Mouse (Mus musculus): ENCODE data around the gene Elk3.

Gene Elk3

DNA sequence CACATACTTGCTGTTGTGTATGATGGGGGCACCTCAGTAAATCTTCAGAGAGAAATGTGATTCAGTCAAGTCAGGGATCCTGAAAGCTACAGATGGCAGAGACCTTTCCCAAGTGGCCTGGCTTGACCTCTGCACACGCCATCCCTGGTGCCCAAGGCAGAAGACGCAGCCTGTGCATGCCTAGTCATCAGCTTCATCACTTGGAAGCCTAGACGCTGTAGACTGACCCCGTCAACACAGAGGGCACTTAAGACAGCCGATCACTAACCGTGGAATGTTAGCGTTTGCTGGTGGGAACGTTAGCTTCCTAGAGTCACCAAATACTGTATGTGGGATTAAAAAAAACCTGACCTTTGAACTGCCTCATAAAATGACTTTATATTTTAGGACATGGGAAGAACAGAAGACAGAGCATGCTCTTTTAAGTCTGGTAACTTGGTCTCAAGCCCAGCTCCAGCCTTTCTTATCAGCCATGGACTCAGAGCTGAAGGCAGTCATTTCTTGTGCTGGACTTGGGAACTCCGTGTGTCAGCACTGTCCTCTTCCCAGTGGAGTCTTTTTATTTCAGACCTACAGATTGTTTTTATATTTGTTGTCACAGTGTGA is 71.6 kb downstream of the Elk3 start:
- no peak for DNase-seq (ENCODE audit: low read depth, low spot score)

DNA sequence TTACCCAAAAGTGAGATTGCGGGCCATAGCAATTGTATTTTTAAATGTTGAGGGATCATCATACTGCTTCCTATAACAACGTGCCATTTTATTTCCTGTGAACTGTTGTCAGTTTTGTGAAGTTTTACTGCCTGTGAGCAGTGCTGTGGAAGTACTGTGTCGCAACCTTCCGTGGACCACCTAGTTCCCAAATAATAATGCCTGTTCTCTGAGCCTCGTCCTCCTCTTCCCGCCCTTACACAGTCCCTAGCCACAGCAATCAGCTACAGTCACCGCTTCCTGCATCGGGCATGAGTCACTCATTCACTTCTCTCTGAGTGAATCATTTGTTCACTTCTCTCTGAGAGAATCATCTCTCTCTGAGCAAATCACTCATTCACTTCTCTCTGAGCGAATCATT is 76.2 kb downstream of the Elk3 start:
- DNase-seq (ENCODE audit: low read depth, low spot score) = no peak

GRCm38 (mm10) chr10:93233665-93234194 is 77.2 kb downstream of the Elk3 start:
- DNase-seq (ENCODE audit: low read depth, low spot score) = no peak

DNA sequence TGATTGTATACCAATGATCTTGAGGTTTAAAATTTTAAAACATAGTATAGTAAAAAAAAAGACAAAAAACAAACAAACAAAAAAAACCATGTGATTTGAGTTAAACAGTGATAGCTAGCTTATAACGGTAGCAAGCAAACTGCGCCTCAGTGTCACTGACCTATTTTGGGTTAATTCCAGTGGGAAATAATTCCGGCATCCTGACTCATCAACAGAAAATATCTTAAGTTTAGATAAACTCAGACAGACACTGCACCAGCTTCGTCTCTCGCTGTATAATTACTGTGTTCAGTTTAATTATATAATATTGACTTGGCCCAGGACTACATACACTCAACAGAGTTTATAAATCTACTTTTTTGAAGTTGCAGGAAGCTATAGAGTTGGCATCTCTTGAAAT is 79.0 kb downstream of the Elk3 start:
- no peak for DNase-seq (ENCODE audit: low read depth, low spot score)

DNA sequence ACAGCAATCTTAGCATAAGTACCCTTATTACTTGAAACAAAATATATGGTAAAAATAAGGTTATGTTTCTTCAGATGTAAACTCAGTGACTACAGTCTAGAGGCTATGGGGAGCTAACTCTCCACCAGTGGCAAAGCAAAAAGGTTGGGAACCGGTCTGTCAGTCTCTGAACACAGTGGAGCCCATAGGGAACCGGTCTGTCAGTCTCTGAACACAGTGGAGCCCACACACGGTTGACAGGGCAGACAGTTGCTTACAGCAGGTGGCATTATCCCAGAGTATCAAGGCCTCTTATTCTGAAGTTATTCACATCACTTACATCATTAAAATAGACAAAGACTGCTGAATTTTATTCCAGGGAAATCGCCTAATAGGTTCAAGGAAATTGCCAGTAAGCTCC is 79.4 kb downstream of the Elk3 start:
- DNase-seq (ENCODE audit: low read depth, low spot score) = no peak

GRCm38 (mm10) chr10:93228401-93229007 is 82.4 kb downstream of the Elk3 start:
- no peak for DNase-seq (ENCODE audit: low read depth, low spot score)

DNA sequence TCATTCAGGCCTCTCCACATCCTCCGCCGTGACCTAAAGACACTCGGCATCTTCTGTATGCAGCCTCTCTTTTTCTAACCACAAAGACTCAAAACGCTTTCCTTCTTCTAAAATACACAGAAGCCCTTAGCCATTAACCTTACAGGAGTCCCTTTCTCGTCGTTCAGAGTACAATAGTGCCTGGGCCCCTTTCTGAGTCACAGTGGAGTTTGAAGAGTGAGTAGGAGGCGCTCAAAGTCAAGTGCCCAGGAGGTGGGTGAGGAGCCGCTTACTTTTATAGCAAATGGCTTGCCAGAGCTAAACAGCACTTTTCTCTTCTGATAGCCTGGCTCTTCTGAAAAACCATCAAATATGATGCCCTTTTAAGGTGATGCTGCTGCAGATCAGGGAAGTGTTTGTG is 83.0 kb downstream of the Elk3 start:
- DNase-seq (ENCODE audit: low read depth, low spot score) = no peak

- DNase-seq (ENCODE audit: low read depth, low spot score) = no peak
Measured at GRCm38 (mm10) chr10:93225751-93226150, 85.2 kb downstream of the Elk3 start.

- DNase-seq (ENCODE audit: low read depth, low spot score) = no peak
Measured at GRCm38 (mm10) chr10:93215051-93215763, 95.7 kb downstream of the Elk3 start.

- DNase-seq (ENCODE audit: low read depth, low spot score) = no peak
Measured at GRCm38 (mm10) chr10:93214251-93214650, 96.7 kb downstream of the Elk3 start.

GRCm38 (mm10) chr10:93213339-93213738 is 97.6 kb downstream of the Elk3 start:
- DNase-seq (ENCODE audit: low read depth, low spot score) = no peak

- DNase-seq (ENCODE audit: low read depth, low spot score) = no peak
Measured at GRCm38 (mm10) chr10:93212699-93213098, 98.2 kb downstream of the Elk3 start.

GRCm38 (mm10) chr10:93207176-93207575 is 103.8 kb downstream of the Elk3 start:
- DNase-seq (ENCODE audit: low read depth, low spot score) = no peak

GRCm38 (mm10) chr10:93205287-93205956 is 105.5 kb downstream of the Elk3 start:
- no peak for DNase-seq (ENCODE audit: low read depth, low spot score)

DNA sequence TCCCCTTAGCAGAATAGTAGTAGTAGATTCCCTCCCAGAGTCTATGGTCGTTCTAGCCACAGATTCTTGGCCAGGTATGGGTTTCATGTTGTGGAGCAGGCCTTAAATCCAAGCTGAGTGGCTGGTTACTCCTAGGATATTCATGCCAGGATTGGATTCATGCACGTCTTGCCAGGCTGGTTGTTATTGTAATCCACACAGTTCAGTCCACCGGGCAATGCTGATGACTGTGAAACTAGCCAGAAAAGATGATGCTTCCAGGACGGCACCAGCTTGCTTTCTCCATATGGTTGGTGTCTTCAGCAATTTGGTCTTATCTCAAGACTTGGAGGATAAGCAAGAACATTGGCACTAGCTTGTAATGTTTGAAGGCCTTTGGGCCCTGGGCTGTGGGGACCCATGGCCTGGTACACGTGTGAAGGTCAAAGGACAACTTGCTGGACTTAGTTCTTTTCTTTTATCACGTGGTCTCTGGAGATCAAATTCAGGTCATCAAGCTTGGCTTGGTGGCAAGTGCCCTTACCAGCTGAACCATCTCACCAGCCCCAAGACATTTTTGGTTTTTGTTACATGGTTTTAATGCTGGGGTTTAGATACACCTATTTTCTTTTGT is 109.0 kb downstream of the Elk3 start:
- no peak for DNase-seq (ENCODE audit: low read depth, low spot score)

GRCm38 (mm10) chr10:93198958-93199357 is 112.0 kb downstream of the Elk3 start:
- DNase-seq (ENCODE audit: low read depth, low spot score) = no peak
